Mouse (Mus musculus) left cerebral cortex, adult 2 months (tissue): ENCODE measurements at regions not wholly inside any gene's neighbourhood (a gene's known extent, or its start where the extent isn't known, plus 50 kb on each side); places are given as distances from the start of the nearest gene placed in this dataset.
A peak's percentile ranks its signal among the peaks of the same experiment; 100 is the strongest.

Experiments used
- DNase-seq, 2 experiments: peaks; one replicate each; pipeline ENCODE4 v3.0.0; 2021 to 2022; ENCODE audit warnings: low spot score in 2 of 2, mixed read lengths in 1 of 2; ENCODE audit errors: extremely low spot score in 1 of 2
- H3K27ac ChIP-seq: fragments of 200-600 bp; 2 replicates; pipeline ENCODE4 v1.8.1; 2022
- H3K4me3 ChIP-seq: fragments of 200-600 bp; 2 replicates; pipeline ENCODE4 v1.8.1; 2022
- CTCF ChIP-seq: fragments of 200-600 bp; IDR thresholded peaks from 2 replicates; pipeline ENCODE4 v1.8.1; 2022; ENCODE audit warnings: antibody characterized with exemption, mild to moderate bottlenecking, moderate library complexity
- intact Hi-C: fragments of 180-260 bp; cut with DNase I; formaldehyde crosslinking; loops from one replicate; pipeline ENCODE4 v1.15.1; 2025

- Histone ChIP-seq H3K27ac (no peak overlapping the region), H3K4me3 (no peak overlapping the region)
- intact Hi-C loops = no loop called here
- DNase-seq = no peak
- TF ChIP-seq CTCF = no peak
These were observed 111.4 kb upstream of the Nr4a3 start for GRCm38 (mm10) chr4:47933526-47933925.

DNA sequence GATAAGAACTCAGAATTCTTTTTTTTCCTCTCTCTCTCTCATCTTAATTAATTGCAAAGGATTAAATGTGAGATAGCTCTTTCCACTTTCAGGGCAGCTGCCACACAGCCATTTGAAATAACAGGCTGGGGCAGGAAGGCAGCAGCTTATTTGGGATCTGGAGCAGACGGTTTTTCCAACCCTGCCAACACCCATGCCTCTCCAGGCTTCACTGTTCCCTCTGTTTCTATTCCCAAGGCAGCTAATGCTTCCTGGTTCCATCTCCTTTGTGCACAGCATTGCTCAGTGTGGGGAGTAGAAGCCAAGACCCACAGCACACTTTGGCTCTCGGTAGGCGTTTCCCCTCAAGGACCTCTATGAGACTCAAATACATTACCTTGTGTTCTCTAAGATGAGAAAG, 109.4 kb upstream of the Nr4a3 start:
- intact Hi-C loops = no loop called here
- TF ChIP-seq CTCF = no peak
- no peak overlapping the region for H3K4me3 ChIP-seq
- DNase-seq = no peak
- no peak overlapping the region for H3K27ac ChIP-seq

- Histone ChIP-seq H3K27ac (no peak overlapping the region), H3K4me3 (no peak overlapping the region)
- no peak for DNase-seq
- TF ChIP-seq CTCF = no peak
- intact Hi-C loops = no loop called here
These were observed 108.4 kb upstream of the Nr4a3 start for GRCm38 (mm10) chr4:47936470-47937125.

- peak overlapping the region; percentile 20; the same call in 1 of the 2 replicates for H3K4me3 ChIP-seq
- H3K27ac ChIP-seq = peak overlapping the region; percentile 42; the same call in 1 of the 2 replicates
- TF ChIP-seq CTCF = no peak
- intact Hi-C loops = loop anchor here (2.0 kb wide), 1 partner anchor 97 kb away; the partner anchor contains the start of gene Nr4a3
- DNase-seq = peak; percentile 19 to 33
These were observed 96.9 kb upstream of the Nr4a3 start for GRCm38 (mm10) chr4:47947869-47948573.

- intact Hi-C loops = loop anchor here (2.0 kb wide), 1 partner anchor 96 kb away; the partner anchor contains the start of gene Nr4a3
- Histone ChIP-seq H3K4me3 (peak overlapping the region; percentile 20; the same call in 1 of the 2 replicates), H3K27ac (peak overlapping the region; percentile 30; the same call in 1 of the 2 replicates)
- no peak for DNase-seq
- no peak for TF ChIP-seq CTCF
These were observed 96.2 kb upstream of the Nr4a3 start for GRCm38 (mm10) chr4:47948789-47949188.

GRCm38 (mm10) chr4:47954576-47955305, 90.2 kb upstream of the Nr4a3 start:
- Histone ChIP-seq H3K4me3 (no peak overlapping the region), H3K27ac (no peak overlapping the region)
- DNase-seq = no peak
- intact Hi-C loops = no loop called here
- TF ChIP-seq CTCF = no peak

DNA sequence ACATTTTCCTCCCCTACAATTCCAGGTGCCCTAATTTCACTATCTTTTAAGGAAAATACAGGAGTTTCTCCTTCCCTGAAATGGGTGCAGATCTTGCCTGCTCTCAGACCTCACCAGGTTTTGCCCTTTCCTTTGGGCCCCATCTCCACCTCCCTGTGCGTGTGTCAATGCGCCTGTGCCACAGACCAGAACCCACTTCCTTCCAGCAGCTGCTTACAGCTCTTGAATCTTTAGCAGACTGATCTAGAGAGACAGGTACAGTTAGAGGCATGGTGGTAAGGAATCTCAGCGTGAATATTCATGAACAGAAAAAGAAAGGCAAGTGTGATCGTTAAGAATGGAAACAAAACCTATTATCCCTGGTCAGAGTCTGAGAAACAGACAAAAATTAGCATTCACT, 80.3 kb upstream of the Nr4a3 start:
- TF ChIP-seq CTCF = no peak
- Histone ChIP-seq H3K4me3 (no peak overlapping the region), H3K27ac (no peak overlapping the region)
- intact Hi-C loops = no loop called here
- no peak for DNase-seq

GRCm38 (mm10) chr4:47971861-47972260, 73.1 kb upstream of the Nr4a3 start:
- intact Hi-C loops = no loop called here
- DNase-seq = no peak
- Histone ChIP-seq H3K4me3 (no peak overlapping the region), H3K27ac (no peak overlapping the region)
- TF ChIP-seq CTCF = no peak

DNA sequence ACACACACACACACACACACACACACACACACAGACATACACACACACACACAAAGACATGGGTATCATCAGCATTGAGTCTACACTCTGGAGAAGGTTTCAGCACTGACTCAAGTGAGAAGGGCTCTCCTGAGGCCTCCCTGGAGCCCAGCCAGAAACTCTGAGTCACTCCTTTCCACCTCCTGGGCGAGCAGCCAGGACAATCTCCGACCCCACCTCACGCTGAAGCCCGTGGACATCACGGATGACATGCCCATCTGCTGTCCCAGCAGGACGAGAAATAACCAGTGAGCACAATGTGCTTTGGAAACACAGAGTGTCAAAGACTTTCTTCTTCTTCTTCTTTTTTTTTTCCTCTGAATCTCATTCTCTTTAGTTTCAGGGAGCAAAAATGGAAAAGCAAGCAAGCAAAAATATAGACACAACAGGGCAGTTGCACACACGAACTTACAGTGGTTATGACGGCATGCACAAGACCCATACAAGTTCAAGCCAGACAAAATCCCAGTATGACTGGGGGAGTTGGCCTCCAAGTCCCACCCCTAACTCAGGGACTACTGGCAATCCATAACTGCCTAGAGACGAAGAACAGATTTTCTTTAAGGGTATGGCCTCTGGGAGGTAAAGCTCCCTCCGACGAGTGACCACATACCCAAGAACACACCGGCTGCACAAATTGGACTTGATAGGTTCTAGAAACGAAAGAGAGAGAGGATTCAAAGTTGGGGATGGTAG, 65.2 kb upstream of the Nr4a3 start:
- intact Hi-C loops = no loop called here
- H3K4me3 ChIP-seq = no peak overlapping the region
- H3K27ac ChIP-seq = no peak overlapping the region
- no peak for TF ChIP-seq CTCF
- DNase-seq = no peak
